Mouse (Mus musculus) C2C12 (cell line): ENCODE results near the gene Fam71e1. TPM values are rescaled to one million over a fixed set of nuclear protein-coding genes. Genes with fewer than 3 reads are reported as not detected.

Source experiments
- H3K27me3 ChIP-seq: one replicate; pipeline ENCODE4 v1.6.1; 2011; ENCODE audit not compliant: control insufficient read depth, insufficient read depth, insufficient read length
- H3K36me3 ChIP-seq: one replicate; pipeline ENCODE4 v1.6.1; 2011; ENCODE audit not compliant: control insufficient read depth, insufficient read depth
- H3K4me3 ChIP-seq: one replicate; pipeline ENCODE4 v1.5.1; 2011; ENCODE audit warnings: mild to moderate bottlenecking, control low read depth; ENCODE audit not compliant: poor library complexity, insufficient read depth, severe bottlenecking
- H3K79me2 ChIP-seq: one replicate; pipeline ENCODE4 v1.6.1; 2011; ENCODE audit not compliant: control insufficient read depth, insufficient read depth
- H3K79me3 ChIP-seq: one replicate; pipeline ENCODE4 v1.6.1; 2011; ENCODE audit warnings: low read depth, control low read depth
- H3ac ChIP-seq: one replicate; pipeline ENCODE3; 2011; ENCODE audit warnings: low read depth; ENCODE audit not compliant: control insufficient read depth, insufficient read length
- CEBPB ChIP-seq: IDR thresholded peaks from one replicate; pipeline ENCODE4 v1.6.1; 2011; ENCODE audit warnings: low read depth, mild to moderate bottlenecking, control low read depth, moderate library complexity
- CTCF ChIP-seq: IDR thresholded peaks from one replicate; pipeline ENCODE4 v1.5.1; 2011; ENCODE audit not compliant: control insufficient read depth, insufficient read depth, insufficient read length
- FOSL1 ChIP-seq: IDR thresholded peaks from one replicate; pipeline ENCODE4 v1.8.0; 2011; ENCODE audit warnings: mild to moderate bottlenecking, low read length; ENCODE audit not compliant: poor library complexity, insufficient read depth, severe bottlenecking
- MAX ChIP-seq: IDR thresholded peaks from one replicate; pipeline ENCODE4 v1.6.1; 2011; ENCODE audit warnings: mild to moderate bottlenecking, control low read depth
- MYOD1 ChIP-seq: IDR thresholded peaks from one replicate; pipeline ENCODE4 v1.6.1; 2011; ENCODE audit warnings: low read depth; ENCODE audit not compliant: control insufficient read depth, insufficient read length
- MYOG ChIP-seq: IDR thresholded peaks from one replicate; pipeline ENCODE4 v1.6.1; 2011; ENCODE audit not compliant: control insufficient read depth, insufficient read length; ENCODE audit errors: extremely low read depth
- USF1 ChIP-seq: IDR thresholded peaks from one replicate; pipeline ENCODE4 v1.6.1; 2011; ENCODE audit warnings: low read depth, mild to moderate bottlenecking, control low read depth, moderate library complexity
- polyA plus RNA-seq: library from polyadenylated mRNA; unstranded; fragments of >200 nt; fragmentation: generic; extraction: Trizol; gene quantifications from one replicate; pipeline ENCODE4 v1.2.1, GENCODE M21; 2012; ENCODE audit warnings: missing spikeins

Fam71e1 gene
- polyA plus RNA-seq, 1 experiment = 0.95 TPM

DNA sequence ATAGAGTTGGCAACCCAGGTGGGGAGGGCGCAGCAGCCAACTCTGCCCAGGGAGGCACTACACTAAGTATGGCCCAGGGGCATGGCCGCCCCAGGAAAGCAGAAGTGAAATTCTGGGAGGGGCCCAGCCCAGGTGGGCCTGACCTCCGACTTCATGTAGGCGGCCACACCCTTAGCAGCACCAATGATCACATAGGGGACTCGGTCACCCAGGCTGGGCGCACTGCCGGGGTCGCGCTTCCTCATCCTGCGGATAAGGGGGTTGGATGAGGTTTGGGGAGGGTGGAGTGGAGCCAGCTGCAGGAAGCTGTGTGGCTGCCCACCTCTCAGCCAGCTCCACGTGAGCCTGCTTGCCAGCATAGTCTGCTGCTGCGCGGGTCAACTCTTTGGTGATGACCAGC lies 37.9 kb downstream of the Fam71e1 start:
- no peaks in the 10 kb centered on the region for H3K79me2 ChIP-seq
- no peaks in the 10 kb centered on the region for H3K79me3 ChIP-seq
- no peak overlapping the region for H3K4me3 ChIP-seq
- peaks cover 4% of the 10 kb centered on the region for H3K36me3 ChIP-seq
- H3K27me3 ChIP-seq = no peaks in the 10 kb centered on the region
- no peak for TF ChIP-seq FOSL1
- TF ChIP-seq CTCF = no peak
- no peak for TF ChIP-seq USF1
- no peak for TF ChIP-seq MYOD1
- TF ChIP-seq MAX = no peak
- no peak for TF ChIP-seq CEBPB
- no peak for TF ChIP-seq MYOG
- no peak overlapping the region for H3ac ChIP-seq

- Histone ChIP-seq H3K79me3 (no peaks in the 10 kb centered on the region), H3ac (no peak overlapping the region), H3K79me2 (no peaks in the 10 kb centered on the region), H3K4me3 (no peak overlapping the region), H3K36me3 (peaks cover 4% of the 10 kb centered on the region), H3K27me3 (no peaks in the 10 kb centered on the region)
- no peak for TF ChIP-seq MAX
- TF ChIP-seq FOSL1 = no peak
- TF ChIP-seq MYOD1 = no peak
- no peak for TF ChIP-seq MYOG
- TF ChIP-seq CEBPB = no peak
- TF ChIP-seq USF1 = no peak
- no peak for TF ChIP-seq CTCF
These were observed 38.5 kb downstream of the Fam71e1 start for GRCm38 (mm10) chr7:44534656-44535441.

- Histone ChIP-seq H3K27me3 (no peaks in the 10 kb centered on the region), H3K36me3 (peaks cover 4% of the 10 kb centered on the region), H3K4me3 (no peak overlapping the region), H3K79me3 (no peaks in the 10 kb centered on the region), H3ac (no peak overlapping the region), H3K79me2 (no peaks in the 10 kb centered on the region)
- TF ChIP-seq MYOG = no peak
- TF ChIP-seq MYOD1 = no peak
- no peak for TF ChIP-seq MAX
- no peak for TF ChIP-seq CTCF
- no peak for TF ChIP-seq USF1
These were observed 39.5 kb downstream of the Fam71e1 start for GRCm38 (mm10) chr7:44535657-44536589.

GRCm38 (mm10) chr7:44536590-44536968 lies 40.2 kb downstream of the Fam71e1 start:
- Histone ChIP-seq H3ac (no peak overlapping the region), H3K79me2 (no peaks in the 10 kb centered on the region), H3K36me3 (peaks cover 4% of the 10 kb centered on the region), H3K79me3 (no peaks in the 10 kb centered on the region), H3K27me3 (no peaks in the 10 kb centered on the region), H3K4me3 (no peak overlapping the region)
- TF ChIP-seq FOSL1 = no peak
- TF ChIP-seq CTCF = no peak
- TF ChIP-seq USF1 = no peak
- TF ChIP-seq MAX = no peak
- no peak for TF ChIP-seq MYOG
- TF ChIP-seq MYOD1 = no peak
- no peak for TF ChIP-seq CEBPB

DNA sequence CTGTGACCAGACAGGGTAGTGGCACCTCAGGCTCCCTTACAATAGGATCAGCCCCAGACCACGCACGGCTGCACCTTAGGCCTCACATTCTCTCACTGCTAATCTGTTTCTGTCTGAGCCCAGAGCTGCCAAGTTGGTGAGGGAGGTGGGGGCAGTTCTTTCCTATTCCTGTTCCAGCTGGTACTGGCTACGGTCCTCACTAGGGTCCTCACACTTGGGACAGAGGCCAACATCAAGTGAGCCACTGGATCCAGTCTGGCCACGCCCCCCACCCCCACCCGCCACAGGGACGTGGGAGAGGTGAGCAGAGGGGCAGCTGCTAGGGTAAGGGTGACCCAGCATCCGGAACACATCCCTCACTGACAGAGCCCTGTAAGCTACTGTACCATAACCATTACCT lies 40.6 kb downstream of the Fam71e1 start:
- TF ChIP-seq MAX = no peak
- TF ChIP-seq MYOD1 = no peak
- TF ChIP-seq CTCF = no peak
- no peak for TF ChIP-seq CEBPB
- TF ChIP-seq FOSL1 = no peak
- TF ChIP-seq MYOG = no peak
- no peak for TF ChIP-seq USF1
- no peaks in the 10 kb centered on the region for H3K79me3 ChIP-seq
- H3K4me3 ChIP-seq = no peak overlapping the region
- no peak overlapping the region for H3ac ChIP-seq
- no peaks in the 10 kb centered on the region for H3K27me3 ChIP-seq
- H3K79me2 ChIP-seq = no peaks in the 10 kb centered on the region
- H3K36me3 ChIP-seq = peaks cover 4% of the 10 kb centered on the region

- Histone ChIP-seq H3K27me3 (no peaks in the 10 kb centered on the region), H3K4me3 (no peak overlapping the region), H3ac (no peak overlapping the region), H3K79me2 (no peaks in the 10 kb centered on the region), H3K79me3 (no peaks in the 10 kb centered on the region), H3K36me3 (peaks cover 4% of the 10 kb centered on the region)
- TF ChIP-seq CTCF = no peak
- no peak for TF ChIP-seq CEBPB
- no peak for TF ChIP-seq FOSL1
- TF ChIP-seq MYOG = no peak
- TF ChIP-seq MYOD1 = no peak
- TF ChIP-seq USF1 = no peak
- no peak for TF ChIP-seq MAX
These were observed 41.1 kb downstream of the Fam71e1 start for GRCm38 (mm10) chr7:44537496-44537895.
